Mouse (Mus musculus) midbrain, embryonic 12.5 days (tissue): ENCODE data around the gene Capn9. TPM values are rescaled to one million over a fixed set of nuclear protein-coding genes. Genes with fewer than 3 reads are reported as not detected.
A peak's percentile ranks its signal among the peaks of the same experiment; 100 is the strongest.

Source experiments
- ATAC-seq: fragments of 200-750 bp; cut with Nextera tagmentation; 2 replicates; pipeline ENCODE4 v1.8.0; 2017; ENCODE audit warnings: low read depth, moderate TSS enrichment, moderate library complexity; ENCODE audit not compliant: low FRiP score
- H3K27ac ChIP-seq: fragments of 300-500 bp; sonication (generic); replicated peaks from 2 replicates; pipeline ENCODE4 v1.5.1; 2016; ENCODE audit warnings: mild to moderate bottlenecking
- H3K27me3 ChIP-seq: fragments of 300-500 bp; sonication (generic); 2 replicates; pipeline ENCODE4 v1.6.1; 2016; ENCODE audit warnings: mild to moderate bottlenecking
- H3K36me3 ChIP-seq: fragments of 300-500 bp; sonication (generic); 2 replicates; pipeline ENCODE4 v1.6.1; 2016
- H3K4me1 ChIP-seq: fragments of 300-500 bp; sonication (generic); 2 replicates; pipeline ENCODE4 v1.6.1; 2016
- H3K4me2 ChIP-seq: fragments of 300-500 bp; sonication (generic); replicated peaks from 2 replicates; pipeline ENCODE4 v1.6.1; 2016; ENCODE audit warnings: mild to moderate bottlenecking, moderate library complexity
- H3K4me3 ChIP-seq: fragments of 300-500 bp; sonication (generic); 2 replicates; pipeline ENCODE4 v1.5.1; 2016; ENCODE audit warnings: mild to moderate bottlenecking
- H3K9ac ChIP-seq: fragments of 300-500 bp; sonication (generic); replicated peaks from 2 replicates; pipeline ENCODE4 v1.6.1; 2016; ENCODE audit warnings: mild to moderate bottlenecking, moderate library complexity
- H3K9me3 ChIP-seq: fragments of 300-500 bp; sonication (generic); 2 replicates; pipeline ENCODE4 v1.6.1; 2016; ENCODE audit warnings: mild to moderate bottlenecking
- WGBS: fragments of 180-500 bp; shearing (Covaris S2); methylation state at CpG from one replicate; pipeline ENCODE4 v1.1.7; 2016; 5-methylcytosine and 5-hydroxymethylcytosine counted together
- polyA plus RNA-seq: library from polyadenylated mRNA; unstranded; fragments of >200 nt; fragmentation: Nextera tagmentation; extraction: Ambion mirVana; gene quantifications from 2 replicates; pipeline ENCODE4 v1.2.1, GENCODE M21; 2016

Capn9 gene
- polyA plus RNA-seq, 1 experiment from 2014 or later, result 0.13 TPM

DNA sequence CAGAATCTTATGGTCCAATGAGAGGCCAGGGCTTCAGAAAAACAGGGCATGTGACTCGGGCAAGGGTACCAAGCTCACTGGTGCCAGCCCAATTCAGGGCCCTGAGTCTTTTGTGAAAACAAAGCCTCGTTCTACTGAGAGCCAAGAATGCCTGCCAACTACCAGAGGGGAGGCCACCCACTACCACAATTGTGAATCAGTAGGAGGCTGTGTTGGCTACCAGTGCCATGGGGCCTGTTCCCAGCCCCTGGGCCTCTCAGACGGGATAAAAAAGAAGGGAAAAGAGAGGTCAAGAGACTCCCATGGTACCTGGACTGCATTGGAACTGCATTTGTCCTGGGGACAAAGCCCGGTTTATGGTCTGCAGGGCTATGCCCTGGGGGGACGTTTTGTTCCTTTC is 45.3 kb downstream of the Capn9 start:
- H3K4me2 ChIP-seq, result no peak overlapping the region
- ATAC-seq, result no peak
- H3K36me3 ChIP-seq, result no peaks in the 10 kb centered on the region
- peaks cover 9% of the 10 kb centered on the region; the same call in 1 of the 2 replicates for H3K4me1 ChIP-seq
- H3K27me3 ChIP-seq, result peaks cover 6% of the 10 kb centered on the region
- H3K27ac ChIP-seq, result no peak overlapping the region
- 67% methylated on average over 5 of the region's 5 CpGs for WGBS
- H3K4me3 ChIP-seq, result no peak overlapping the region
- H3K9ac ChIP-seq, result no peak overlapping the region
- no peaks in the 10 kb centered on the region for H3K9me3 ChIP-seq

DNA sequence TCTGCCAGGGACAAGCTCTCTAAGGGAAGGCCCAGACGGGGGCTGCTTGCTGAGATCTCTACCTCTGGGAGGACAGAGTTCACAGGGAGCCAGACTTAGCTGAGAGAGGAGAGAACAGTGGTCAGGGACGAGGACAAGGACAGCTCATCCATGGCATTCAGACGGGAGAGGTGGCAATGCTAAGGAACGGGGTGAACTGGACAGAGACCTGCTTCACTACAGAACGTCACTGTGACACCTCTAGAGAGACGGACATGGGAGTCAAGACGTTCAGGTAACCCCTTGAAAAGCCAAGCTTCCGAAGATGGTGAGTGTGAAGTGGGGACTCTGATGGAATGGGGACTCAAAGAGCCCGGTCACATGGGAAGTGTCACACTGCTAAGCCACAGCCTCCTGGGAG is 50.3 kb downstream of the Capn9 start:
- WGBS, result 84% methylated on average over 9 of the region's 9 CpGs
- Histone ChIP-seq H3K27me3 (no peaks in the 10 kb centered on the region), H3K9me3 (no peaks in the 10 kb centered on the region), H3K9ac (no peak overlapping the region), H3K4me3 (no peak overlapping the region), H3K4me1 (peaks cover 8% of the 10 kb centered on the region; the same call in 1 of the 2 replicates), H3K36me3 (no peaks in the 10 kb centered on the region), H3K27ac (no peak overlapping the region), H3K4me2 (no peak overlapping the region)
- no peak for ATAC-seq

DNA sequence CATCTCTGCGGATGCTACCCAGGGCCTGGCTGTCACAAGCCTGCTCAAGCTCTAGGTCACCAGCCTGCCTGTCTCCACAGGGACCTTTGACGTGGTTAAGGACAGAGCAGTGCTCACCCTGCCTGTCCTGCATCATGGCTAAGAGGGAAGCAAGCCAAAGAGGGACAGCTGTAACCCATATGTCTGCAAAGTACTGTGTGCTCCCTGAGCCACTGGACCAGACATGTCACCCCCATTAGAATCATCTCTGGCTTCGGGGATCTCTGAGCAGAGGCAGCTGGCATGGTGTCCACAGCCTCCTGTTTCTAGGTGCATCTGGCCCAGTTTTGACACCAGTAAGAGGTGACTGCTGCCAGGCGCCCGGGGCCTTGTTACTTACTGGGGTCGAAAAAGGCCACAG is 54.6 kb downstream of the Capn9 start:
- ATAC-seq, result no peak
- H3K9ac ChIP-seq, result no peak overlapping the region
- H3K27ac ChIP-seq, result no peak overlapping the region
- H3K27me3 ChIP-seq, result no peaks in the 10 kb centered on the region
- no peak overlapping the region for H3K4me3 ChIP-seq
- 86% methylated on average over 6 of the region's 6 CpGs for WGBS
- no peak overlapping the region for H3K4me2 ChIP-seq
- peaks cover 2% of the 10 kb centered on the region; the same call in 1 of the 2 replicates for H3K4me1 ChIP-seq
- no peaks in the 10 kb centered on the region for H3K36me3 ChIP-seq
- H3K9me3 ChIP-seq, result no peaks in the 10 kb centered on the region

DNA sequence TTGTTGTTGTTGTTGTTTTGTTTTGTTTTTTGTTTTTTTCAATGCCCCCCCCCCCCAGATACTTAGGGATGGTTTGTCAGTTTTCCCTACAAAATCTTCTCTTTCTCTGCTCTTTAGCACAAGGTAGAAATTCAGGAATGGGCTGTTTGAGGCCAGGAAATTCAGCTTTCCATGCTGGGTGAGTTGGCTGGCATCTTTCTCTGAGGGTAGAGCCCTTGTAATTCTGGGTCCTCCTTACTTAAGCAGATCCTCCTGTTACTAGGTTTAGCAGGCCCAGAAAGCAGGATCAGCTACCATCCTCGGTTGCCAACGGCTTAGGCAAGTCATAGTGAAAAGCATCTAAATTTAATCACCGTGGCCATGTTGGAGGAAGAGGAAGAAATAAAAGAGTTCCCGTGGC is 55.0 kb downstream of the Capn9 start:
- Histone ChIP-seq H3K4me1 (peaks cover 2% of the 10 kb centered on the region; the same call in 1 of the 2 replicates), H3K9ac (no peak overlapping the region), H3K4me2 (no peak overlapping the region), H3K27me3 (no peaks in the 10 kb centered on the region), H3K4me3 (no peak overlapping the region), H3K36me3 (0 out of 2 replicates have a peak, but pooled peaks cover 2% of the 10 kb centered on the region), H3K9me3 (no peaks in the 10 kb centered on the region), H3K27ac (no peak overlapping the region)
- ATAC-seq, result no peak
- WGBS, result 78% methylated on average over 4 of the region's 4 CpGs

DNA sequence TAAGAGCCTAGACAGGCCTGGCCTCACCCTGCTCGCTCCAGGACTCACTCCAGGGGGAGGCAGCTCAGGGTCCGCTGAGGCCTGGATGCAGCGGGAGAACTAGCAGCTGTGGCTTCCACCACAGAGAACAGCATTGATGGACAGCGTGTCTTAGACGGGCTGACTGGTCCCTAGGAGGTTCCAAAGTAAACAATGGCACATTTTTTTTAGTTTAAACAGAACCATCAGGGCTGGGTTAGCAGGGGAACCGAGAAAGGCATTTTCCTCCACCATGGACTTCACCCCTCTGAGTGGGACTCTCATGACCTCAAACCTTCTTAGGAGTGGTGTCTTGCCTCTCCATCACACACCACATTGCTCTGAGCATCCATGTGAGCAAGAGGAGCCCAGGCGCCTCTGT is 56.1 kb downstream of the Capn9 start:
- WGBS, result 46% methylated on average over 7 of the region's 7 CpGs
- Histone ChIP-seq H3K9me3 (no peaks in the 10 kb centered on the region), H3K4me3 (no peak overlapping the region), H3K27me3 (no peaks in the 10 kb centered on the region), H3K36me3 (peaks cover 13% of the 10 kb centered on the region), H3K4me1 (peaks cover 2% of the 10 kb centered on the region; the same call in 1 of the 2 replicates), H3K4me2 (no peak overlapping the region), H3K9ac (no peak overlapping the region), H3K27ac (no peak overlapping the region)
- ATAC-seq, result no peak

DNA sequence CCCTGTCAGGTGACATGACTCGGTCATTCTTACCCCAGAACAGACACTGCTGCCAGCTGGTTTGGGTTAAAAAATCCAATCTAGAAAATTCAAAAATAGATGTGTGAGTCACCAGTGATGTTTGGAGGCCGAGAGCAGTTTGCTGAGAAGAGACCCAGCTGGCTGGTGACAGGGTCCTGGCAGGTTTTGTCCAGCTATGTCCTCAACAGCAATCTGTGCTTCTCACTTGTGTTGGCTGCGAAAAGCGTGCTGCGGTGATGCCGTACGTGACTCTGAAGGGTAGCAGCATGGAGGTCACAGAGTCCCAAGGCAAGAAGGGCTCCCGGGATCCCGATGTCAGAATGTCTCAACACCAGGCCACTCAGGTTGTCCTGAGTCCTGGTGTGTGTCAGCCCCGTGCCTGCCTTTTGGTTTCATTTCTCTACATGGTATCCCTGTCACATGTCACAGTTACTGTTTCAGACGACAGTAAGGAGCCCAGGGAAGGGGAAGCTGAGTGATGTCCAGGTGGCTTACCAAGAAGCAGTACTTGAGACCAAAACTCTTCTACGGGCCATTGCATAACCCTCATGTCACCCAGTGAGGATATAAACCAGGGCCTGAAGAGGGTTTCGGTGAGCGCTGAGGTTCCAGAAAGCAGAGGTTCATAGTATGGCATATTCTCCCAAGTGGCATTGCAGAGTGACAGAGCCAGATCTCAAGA is 57.2 kb downstream of the Capn9 start:
- Histone ChIP-seq H3K4me1 (peaks cover 2% of the 10 kb centered on the region; the same call in 1 of the 2 replicates), H3K4me3 (no peak overlapping the region), H3K4me2 (no peak overlapping the region), H3K36me3 (peaks cover 25% of the 10 kb centered on the region), H3K27me3 (no peaks in the 10 kb centered on the region), H3K9me3 (no peaks in the 10 kb centered on the region), H3K9ac (no peak overlapping the region), H3K27ac (no peak overlapping the region)
- 87% methylated on average over 14 of the region's 14 CpGs for WGBS
- ATAC-seq, result no peak

DNA sequence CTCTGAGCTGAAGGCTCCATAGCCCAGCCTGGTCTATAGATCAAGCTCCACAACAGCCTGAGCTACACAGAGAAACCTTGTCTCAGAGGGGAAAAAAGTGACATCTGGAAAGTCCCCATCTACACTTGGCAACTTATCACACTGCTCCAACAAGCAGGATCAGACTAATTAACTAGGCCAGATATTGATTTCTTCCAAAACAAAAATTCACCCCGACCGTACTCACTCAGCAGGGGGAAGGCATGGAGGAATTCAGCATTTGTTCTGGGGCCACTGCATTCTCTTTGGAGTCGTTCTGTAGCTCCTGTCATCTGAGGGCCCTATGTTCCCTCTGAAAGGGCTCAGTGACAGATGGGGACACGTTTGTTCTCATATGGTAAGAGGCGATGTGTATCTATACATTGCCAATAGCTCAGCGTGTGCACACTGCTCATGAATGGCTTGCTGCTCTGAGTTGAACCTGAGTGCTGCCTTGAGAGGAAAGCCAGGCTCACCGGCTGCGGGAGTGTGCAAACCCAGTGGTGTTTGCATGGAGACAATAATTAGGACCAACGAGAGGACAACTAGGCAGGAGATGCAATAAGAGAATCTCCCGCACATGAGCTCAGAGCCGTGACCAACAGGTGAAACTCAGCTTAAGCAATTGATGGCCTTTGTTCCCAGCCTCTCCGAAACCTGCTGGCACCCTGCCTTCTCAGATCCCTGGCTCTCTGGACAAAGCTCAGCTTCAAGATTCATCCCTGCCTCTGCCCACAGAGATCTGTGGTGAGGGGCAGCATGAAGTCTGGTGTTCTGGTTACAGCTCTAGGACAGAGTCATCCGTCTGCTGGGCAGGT is 58.7 kb downstream of the Capn9 start:
- Histone ChIP-seq H3K9ac (no peak overlapping the region), H3K4me1 (peaks cover 2% of the 10 kb centered on the region; the same call in 1 of the 2 replicates), H3K4me2 (no peak overlapping the region), H3K36me3 (peaks cover 40% of the 10 kb centered on the region), H3K27ac (no peak overlapping the region), H3K4me3 (no peak overlapping the region), H3K9me3 (no peaks in the 10 kb centered on the region), H3K27me3 (no peaks in the 10 kb centered on the region)
- WGBS, result 81% methylated on average over 13 of the region's 13 CpGs
- ATAC-seq, result no peak

DNA sequence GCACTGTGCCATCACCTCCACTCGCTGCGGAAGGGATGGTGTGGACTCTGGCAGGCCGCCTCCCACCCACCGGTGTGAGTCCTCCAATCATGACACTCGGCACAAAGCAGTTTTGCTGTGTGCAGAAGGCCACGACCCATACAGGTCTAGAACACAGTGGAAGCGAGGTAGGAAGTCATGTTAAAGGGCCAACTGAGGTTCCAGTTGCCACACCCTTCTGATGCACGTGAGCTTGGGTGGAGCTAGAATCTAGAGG is 59.3 kb downstream of the Capn9 start:
- H3K9ac ChIP-seq, result no peak overlapping the region
- H3K4me3 ChIP-seq, result no peak overlapping the region
- ATAC-seq, result no peak
- H3K36me3 ChIP-seq, result peaks cover 44% of the 10 kb centered on the region
- no peak overlapping the region for H3K4me2 ChIP-seq
- 87% methylated on average over 8 of the region's 8 CpGs for WGBS
- no peak overlapping the region for H3K27ac ChIP-seq
- H3K9me3 ChIP-seq, result no peaks in the 10 kb centered on the region
- no peaks in the 10 kb centered on the region for H3K27me3 ChIP-seq
- peaks cover 2% of the 10 kb centered on the region; the same call in 1 of the 2 replicates for H3K4me1 ChIP-seq

DNA sequence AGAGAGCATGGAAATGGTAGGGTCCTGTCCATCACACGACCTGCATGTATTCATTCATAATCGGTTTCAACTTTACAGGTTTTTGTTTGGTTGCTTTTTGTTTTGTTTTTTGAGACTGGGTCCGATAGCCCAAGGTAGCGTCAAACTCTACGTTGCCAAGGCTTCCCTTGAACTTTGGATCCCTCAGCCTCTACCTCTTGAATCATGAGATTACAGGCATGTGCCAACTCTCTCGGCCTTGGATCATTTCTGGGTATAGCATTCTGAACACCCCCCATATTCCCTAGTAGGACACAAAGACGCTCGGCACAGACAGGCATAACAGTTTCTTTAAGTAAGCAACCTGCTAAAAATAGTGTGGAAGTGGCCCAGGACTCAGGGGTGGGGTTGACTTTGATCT is 65.7 kb downstream of the Capn9 start:
- no peaks in the 10 kb centered on the region for H3K27me3 ChIP-seq
- no peak overlapping the region for H3K4me2 ChIP-seq
- no peak overlapping the region for H3K9ac ChIP-seq
- no peak overlapping the region for H3K4me3 ChIP-seq
- peaks cover 45% of the 10 kb centered on the region for H3K36me3 ChIP-seq
- H3K27ac ChIP-seq, result no peak overlapping the region
- no peaks in the 10 kb centered on the region for H3K9me3 ChIP-seq
- 95% methylated on average over 8 of the region's 8 CpGs for WGBS
- H3K4me1 ChIP-seq, result 0 out of 2 replicates have a peak, but pooled peaks cover 10% of the 10 kb centered on the region
- no peak for ATAC-seq

DNA sequence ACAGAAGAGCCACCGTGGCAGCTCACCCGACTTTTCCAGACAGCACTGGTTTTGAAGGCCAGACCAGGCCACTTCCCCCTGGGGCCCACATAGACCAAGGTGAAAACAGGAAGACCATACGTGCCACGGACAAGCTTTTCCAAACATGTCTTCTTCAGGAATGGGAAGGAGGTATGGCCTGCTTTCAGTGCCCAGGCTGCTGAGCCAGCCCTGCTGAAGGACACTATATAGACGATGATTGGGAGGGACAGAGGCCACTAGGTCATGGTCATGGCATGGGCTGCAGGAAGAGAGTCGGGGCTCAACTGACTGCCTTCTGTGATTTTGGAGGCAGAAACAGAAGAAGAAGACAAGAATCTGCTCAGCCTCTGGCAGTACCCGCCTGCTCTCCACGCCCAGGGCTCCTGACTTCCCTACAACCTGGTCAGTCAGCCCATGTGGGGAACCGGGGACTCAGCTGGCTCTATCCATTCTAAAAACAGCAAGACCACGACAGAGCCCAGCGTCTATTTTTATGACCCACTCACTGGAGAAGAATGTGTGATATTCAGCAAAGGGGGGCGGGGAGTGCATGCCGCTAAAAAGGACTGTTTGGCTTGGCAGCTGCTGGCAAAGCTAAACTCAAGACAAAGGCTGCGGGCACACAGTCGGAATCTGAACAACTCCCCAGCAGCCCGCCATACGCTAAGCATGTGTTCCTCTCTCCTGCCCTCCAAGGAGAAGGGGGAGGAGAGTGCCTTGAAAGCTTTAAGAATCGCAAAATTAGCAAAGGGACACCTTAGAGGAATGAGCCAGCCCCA is 67.8 kb downstream of the Capn9 start:
- Histone ChIP-seq H3K4me3 (no peak overlapping the region), H3K9me3 (no peaks in the 10 kb centered on the region), H3K9ac (no peak overlapping the region), H3K27ac (peak overlapping the region; percentile 32; the same call in 1 of the 2 replicates), H3K36me3 (peaks cover 24% of the 10 kb centered on the region), H3K4me2 (no peak overlapping the region), H3K4me1 (peaks cover 16% of the 10 kb centered on the region; the same call in 1 of the 2 replicates), H3K27me3 (no peaks in the 10 kb centered on the region)
- ATAC-seq, result no peak
- 70% methylated on average over 18 of the region's 18 CpGs for WGBS

DNA sequence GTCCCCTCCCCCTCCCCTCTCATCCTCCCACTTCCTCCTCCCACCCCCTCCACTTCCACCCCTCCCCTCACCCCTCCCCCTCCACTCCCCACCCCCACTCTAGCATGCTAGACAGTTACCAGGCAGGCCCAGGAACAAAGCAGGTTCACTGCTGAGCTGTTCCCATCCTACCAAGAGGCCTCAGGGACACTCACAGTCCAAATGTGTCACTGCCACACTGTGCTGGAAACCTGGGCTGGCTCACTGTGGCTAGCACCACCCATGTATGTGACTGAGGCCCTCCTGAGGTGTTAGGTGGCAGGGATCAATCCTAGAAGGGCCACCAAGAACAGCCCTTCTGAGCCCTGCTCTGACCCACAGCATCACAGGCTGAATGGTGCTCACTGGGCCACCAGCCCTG is 72.4 kb downstream of the Capn9 start:
- peaks cover 16% of the 10 kb centered on the region; the same call in 1 of the 2 replicates for H3K4me1 ChIP-seq
- no peak overlapping the region for H3K4me2 ChIP-seq
- H3K36me3 ChIP-seq, result peaks cover 16% of the 10 kb centered on the region; the same call in 1 of the 2 replicates
- peak overlapping the region; percentile 42; the same call in 1 of the 2 replicates for H3K27ac ChIP-seq
- no peak overlapping the region for H3K4me3 ChIP-seq
- no peak overlapping the region for H3K9ac ChIP-seq
- no peak for ATAC-seq
- no peaks in the 10 kb centered on the region for H3K9me3 ChIP-seq
- H3K27me3 ChIP-seq, result no peaks in the 10 kb centered on the region

DNA sequence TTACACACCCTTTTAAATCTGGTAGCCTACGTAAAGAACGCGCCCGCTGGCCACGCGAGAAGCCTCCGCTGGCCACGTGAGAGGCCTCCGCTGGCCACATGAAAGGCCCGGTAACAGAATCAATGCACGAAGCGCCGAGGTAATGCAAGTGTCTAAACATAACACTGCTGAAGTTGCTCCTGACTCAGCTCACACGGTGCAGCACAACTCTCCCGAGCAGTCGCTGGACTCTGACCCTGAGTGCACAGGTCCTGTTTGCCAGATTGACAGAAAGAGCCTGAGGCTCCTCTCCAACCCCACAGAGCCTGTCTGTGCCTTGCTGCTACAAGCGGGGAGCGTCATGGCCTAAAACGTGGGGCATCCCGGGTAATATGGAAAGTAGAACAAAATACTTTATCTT is 75.9 kb downstream of the Capn9 start:
- H3K27me3 ChIP-seq, result no peaks in the 10 kb centered on the region
- H3K27ac ChIP-seq, result no peak overlapping the region
- 0 out of 2 replicates have a peak, but pooled peaks cover 10% of the 10 kb centered on the region for H3K36me3 ChIP-seq
- H3K9me3 ChIP-seq, result no peaks in the 10 kb centered on the region
- H3K4me3 ChIP-seq, result no peak overlapping the region
- no peak overlapping the region for H3K4me2 ChIP-seq
- no peak overlapping the region for H3K9ac ChIP-seq
- no peak for ATAC-seq
- H3K4me1 ChIP-seq, result peaks cover 6% of the 10 kb centered on the region; the same call in 1 of the 2 replicates
- WGBS, result 91% methylated on average over 20 of the region's 20 CpGs
